Mouse (Mus musculus) forebrain, embryonic 13.5 days (tissue): ENCODE measurements around the gene Fbxl4. TPM values are rescaled to one million over a fixed set of nuclear protein-coding genes. Genes with fewer than 3 reads are reported as not detected.

Experiments
- ATAC-seq: fragments of 200-750 bp; cut with Nextera tagmentation; 2 replicates; pipeline ENCODE4 v1.8.0; 2017
- H3K27ac ChIP-seq: fragments of 300-500 bp; sonication (generic); 2 replicates; pipeline ENCODE4 v1.5.1; 2015; ENCODE audit warnings: inconsistent platforms, mild to moderate bottlenecking, moderate library complexity
- H3K27me3 ChIP-seq: fragments of 300-500 bp; sonication (generic); 2 replicates; pipeline ENCODE4 v1.6.1; 2015; ENCODE audit warnings: mild to moderate bottlenecking, inconsistent platforms
- H3K36me3 ChIP-seq: fragments of 300-500 bp; sonication (generic); 2 replicates; pipeline ENCODE4 v1.6.1; 2015; ENCODE audit warnings: mild to moderate bottlenecking, inconsistent platforms; ENCODE audit not compliant: poor library complexity, severe bottlenecking
- H3K4me1 ChIP-seq: fragments of 300-500 bp; sonication (generic); 2 replicates; pipeline ENCODE4 v1.6.1; 2015; ENCODE audit warnings: inconsistent platforms
- H3K4me2 ChIP-seq: fragments of 300-500 bp; sonication (generic); 2 replicates; pipeline ENCODE4 v1.6.1; 2015; ENCODE audit warnings: inconsistent platforms, mild to moderate bottlenecking, moderate library complexity
- H3K4me3 ChIP-seq: fragments of 300-500 bp; sonication (generic); 2 replicates; pipeline ENCODE4 v1.5.1; 2015; ENCODE audit warnings: mild to moderate bottlenecking, inconsistent platforms
- H3K9ac ChIP-seq: fragments of 300-500 bp; sonication (generic); 2 replicates; pipeline ENCODE4 v1.6.1; 2015; ENCODE audit warnings: mild to moderate bottlenecking, inconsistent platforms
- H3K9me3 ChIP-seq: fragments of 300-500 bp; sonication (generic); replicated peaks from 2 replicates; pipeline ENCODE4 v1.6.1; 2016; ENCODE audit warnings: inconsistent platforms
- WGBS: fragments of 180-500 bp; shearing (Covaris S2); methylation state at CpG from one replicate; pipeline ENCODE4 v1.1.7; 2015; 5-methylcytosine and 5-hydroxymethylcytosine counted together
- polyA plus RNA-seq: library from polyadenylated mRNA; unstranded; fragments of >200 nt; fragmentation: Nextera tagmentation; extraction: Ambion mirVana; gene quantifications from 2 replicates; pipeline ENCODE4 v1.2.1, GENCODE M21; 2015

The Fbxl4 gene
- polyA plus RNA-seq, 1 experiment from 2014 or later = 8.9 TPM

- Histone ChIP-seq H3K4me2 (peak overlapping the region; percentile 69), H3K27me3 (peaks cover 25% of the 10 kb centered on the region), H3K27ac (peak overlapping the region; percentile 79), H3K4me3 (peak overlapping the region; percentile 36), H3K9me3 (no peaks in the 10 kb centered on the region), H3K9ac (peak overlapping the region; percentile 57), H3K4me1 (peaks cover 44% of the 10 kb centered on the region), H3K36me3 (no peaks in the 10 kb centered on the region)
- ATAC-seq = peak; percentile 52
- WGBS = 1% methylated on average over 30 of the region's 30 CpGs
Measured at GRCm38 (mm10) chr4:22478488-22479367, 121.4 kb downstream of the Fbxl4 start.

GRCm38 (mm10) chr4:22479368-22480090 lies 122.2 kb downstream of the Fbxl4 start:
- Histone ChIP-seq H3K9ac (peak overlapping the region; percentile 52), H3K4me1 (peaks cover 44% of the 10 kb centered on the region), H3K27me3 (peaks cover 22% of the 10 kb centered on the region), H3K27ac (peak overlapping the region; percentile 79), H3K4me3 (peak overlapping the region; percentile 36), H3K4me2 (peak overlapping the region; percentile 69), H3K36me3 (no peaks in the 10 kb centered on the region), H3K9me3 (no peaks in the 10 kb centered on the region)
- peak; percentile 31 for ATAC-seq
- WGBS = 3% methylated on average over 28 of the region's 28 CpGs

GRCm38 (mm10) chr4:22480091-22480857 lies 122.9 kb downstream of the Fbxl4 start:
- Histone ChIP-seq H3K9ac (peak overlapping the region; percentile 52), H3K4me3 (peak overlapping the region; percentile 36), H3K36me3 (no peaks in the 10 kb centered on the region), H3K27me3 (peaks cover 16% of the 10 kb centered on the region), H3K27ac (peak overlapping the region; percentile 79), H3K9me3 (no peaks in the 10 kb centered on the region), H3K4me2 (peak overlapping the region; percentile 69), H3K4me1 (peaks cover 44% of the 10 kb centered on the region)
- 5% methylated on average over 18 of the region's 18 CpGs for WGBS
- ATAC-seq = no peak

- Histone ChIP-seq H3K4me1 (peaks cover 44% of the 10 kb centered on the region), H3K27ac (peak overlapping the region; percentile 79), H3K9ac (peak overlapping the region; percentile 52), H3K4me2 (peak overlapping the region; percentile 69), H3K27me3 (peaks cover 11% of the 10 kb centered on the region; the same call in 1 of the 2 replicates), H3K4me3 (peak overlapping the region; percentile 36), H3K36me3 (no peaks in the 10 kb centered on the region), H3K9me3 (no peaks in the 10 kb centered on the region)
- no peak for ATAC-seq
- 23% methylated on average over 1 of the region's 1 CpGs for WGBS
Measured at GRCm38 (mm10) chr4:22480858-22481205, 123.5 kb downstream of the Fbxl4 start.

- no peaks in the 10 kb centered on the region for H3K9me3 ChIP-seq
- peak overlapping the region; percentile 69 for H3K4me2 ChIP-seq
- peaks cover 44% of the 10 kb centered on the region for H3K4me1 ChIP-seq
- H3K27me3 ChIP-seq = peaks cover 5% of the 10 kb centered on the region; the same call in 1 of the 2 replicates
- peak overlapping the region; percentile 39; the same call in 1 of the 2 replicates for H3K9ac ChIP-seq
- peak overlapping the region; percentile 36 for H3K4me3 ChIP-seq
- H3K27ac ChIP-seq = no peak overlapping the region
- no peaks in the 10 kb centered on the region for H3K36me3 ChIP-seq
- 55% methylated on average over 2 of the region's 2 CpGs for WGBS
- ATAC-seq = no peak
Measured at GRCm38 (mm10) chr4:22482118-22482517, 124.8 kb downstream of the Fbxl4 start.

- H3K4me1 ChIP-seq = peaks cover 43% of the 10 kb centered on the region
- ATAC-seq = no peak
- peak overlapping the region; percentile 69 for H3K4me2 ChIP-seq
- H3K4me3 ChIP-seq = peak overlapping the region; percentile 94
- no peak overlapping the region for H3K27ac ChIP-seq
- peak overlapping the region; percentile 61 for H3K9ac ChIP-seq
- 15% methylated on average over 7 of the region's 7 CpGs for WGBS
- no peaks in the 10 kb centered on the region for H3K36me3 ChIP-seq
- H3K9me3 ChIP-seq = no peaks in the 10 kb centered on the region
- peaks cover 5% of the 10 kb centered on the region; the same call in 1 of the 2 replicates for H3K27me3 ChIP-seq
Measured at GRCm38 (mm10) chr4:22482756-22483280, 125.5 kb downstream of the Fbxl4 start.

GRCm38 (mm10) chr4:22483548-22483947 lies 126.2 kb downstream of the Fbxl4 start:
- H3K27me3 ChIP-seq = peaks cover 5% of the 10 kb centered on the region; the same call in 1 of the 2 replicates
- H3K9ac ChIP-seq = peak overlapping the region; percentile 61
- H3K27ac ChIP-seq = no peak overlapping the region
- WGBS = 37% methylated on average over 2 of the region's 2 CpGs
- no peaks in the 10 kb centered on the region for H3K36me3 ChIP-seq
- H3K4me1 ChIP-seq = peaks cover 37% of the 10 kb centered on the region
- no peaks in the 10 kb centered on the region for H3K9me3 ChIP-seq
- no peak for ATAC-seq
- H3K4me2 ChIP-seq = peak overlapping the region; percentile 69
- peak overlapping the region; percentile 94 for H3K4me3 ChIP-seq

Other genes with a start within 250 kb of the Fbxl4 start
- gene Pou3f2, start 130.8 kb downstream of the Fbxl4 start, polyA plus RNA-seq = 38.3 and 44.0 TPM in 2 replicates